Mouse (Mus musculus): ENCODE data around the gene Rdm1. TPM values are rescaled to one million over a fixed set of nuclear protein-coding genes. Genes with fewer than 3 reads are reported as not detected.
"Not testable (repeated sequence)": the region's sequence is repeated elsewhere in the genome, so short reads cannot be mapped to it uniquely, and the experiment has no call there.

Gene Rdm1
- polyA plus RNA-seq, 1 experiment from 2014 or later, result 41.7 TPM

GRCm38 (mm10) chr11:101645411-101646282, 18.7 kb downstream of the Rdm1 start:
- H3K9ac ChIP-seq (ENCODE audit: low read depth, low read length), result peak overlapping the region; percentile 56; the same call in 1 of the 2 replicates
- H3K36me3 ChIP-seq (ENCODE audit: control insufficient read depth, insufficient read depth, low read length); H3K27me3 ChIP-seq (replicated peaks; ENCODE audit: control insufficient read depth, insufficient read depth, low read length); H3K9me3 ChIP-seq (ENCODE audit: control insufficient read depth, low read length); H3K4me1 ChIP-seq (ENCODE audit: control insufficient read depth, insufficient read depth, low read length): not testable (repeated sequence)
- WGBS, result under 1% methylated on average over 42 of the region's 56 CpGs
- peak overlapping the region; percentile 47 for H3K4me2 ChIP-seq (ENCODE audit: low read depth, low read length)
- ATAC-seq, result peak; percentile 79
- H3K4me3 ChIP-seq (ENCODE audit: low read length), result peak overlapping the region; percentile 37
- peak overlapping the region; percentile 72 for H3K27ac ChIP-seq (ENCODE audit: low read length)

GRCm38 (mm10) chr11:101646283-101646794, 19.3 kb downstream of the Rdm1 start:
- not testable (repeated sequence) for H3K36me3 ChIP-seq (ENCODE audit: control insufficient read depth, insufficient read depth, low read length); ATAC-seq; H3K4me1 ChIP-seq (ENCODE audit: control insufficient read depth, insufficient read depth, low read length); H3K27me3 ChIP-seq (replicated peaks; ENCODE audit: control insufficient read depth, insufficient read depth, low read length); H3K9me3 ChIP-seq (ENCODE audit: control insufficient read depth, low read length)
- Histone ChIP-seq H3K4me2 (ENCODE audit: low read depth, low read length) (peak overlapping the region; percentile 47), H3K4me3 (ENCODE audit: low read length) (peak overlapping the region; percentile 37), H3K9ac (ENCODE audit: low read depth, low read length) (peak overlapping the region; percentile 56), H3K27ac (ENCODE audit: low read length) (peak overlapping the region; percentile 72)
- WGBS, result 15% methylated on average over 12 of the region's 16 CpGs

GRCm38 (mm10) chr11:101647093-101647492, 20.1 kb downstream of the Rdm1 start:
- ATAC-seq; H3K36me3 ChIP-seq (ENCODE audit: control insufficient read depth, insufficient read depth, low read length); H3K9ac ChIP-seq (ENCODE audit: low read depth, low read length); H3K27ac ChIP-seq (ENCODE audit: low read length); H3K27me3 ChIP-seq (replicated peaks; ENCODE audit: control insufficient read depth, insufficient read depth, low read length); H3K9me3 ChIP-seq (ENCODE audit: control insufficient read depth, low read length); H3K4me2 ChIP-seq (ENCODE audit: low read depth, low read length); H3K4me1 ChIP-seq (ENCODE audit: control insufficient read depth, insufficient read depth, low read length); H3K4me3 ChIP-seq (ENCODE audit: low read length): not testable (repeated sequence)
- WGBS, result 93% methylated on average over 10 of the region's 10 CpGs

GRCm38 (mm10) chr11:101656356-101656755, 29.4 kb downstream of the Rdm1 start:
- WGBS, result 86% methylated on average over 4 of the region's 4 CpGs
- Histone ChIP-seq H3K4me1 (ENCODE audit: control insufficient read depth, insufficient read depth, low read length) (no peaks in the 10 kb centered on the region; the same call in 1 of the 2 replicates), H3K9ac (ENCODE audit: low read depth, low read length) (no peak overlapping the region), H3K27ac (ENCODE audit: low read length) (no peak overlapping the region), H3K36me3 (ENCODE audit: control insufficient read depth, insufficient read depth, low read length) (no peaks in the 10 kb centered on the region), H3K4me3 (ENCODE audit: low read length) (no peak overlapping the region), H3K4me2 (ENCODE audit: low read depth, low read length) (no peak overlapping the region), H3K27me3 (replicated peaks; ENCODE audit: control insufficient read depth, insufficient read depth, low read length) (no peaks in the 10 kb centered on the region), H3K9me3 (ENCODE audit: control insufficient read depth, low read length) (0 out of 2 replicates have a peak, but pooled peaks cover 5% of the 10 kb centered on the region)
- ATAC-seq, result no peak

- WGBS, result 5% methylated on average over 3 of the region's 3 CpGs
- Histone ChIP-seq H3K4me2 (ENCODE audit: low read depth, low read length) (peak overlapping the region; percentile 49), H3K4me1 (ENCODE audit: control insufficient read depth, insufficient read depth, low read length) (no peaks in the 10 kb centered on the region; the same call in 1 of the 2 replicates), H3K9ac (ENCODE audit: low read depth, low read length) (peak overlapping the region; percentile 63), H3K27me3 (replicated peaks; ENCODE audit: control insufficient read depth, insufficient read depth, low read length) (no peaks in the 10 kb centered on the region), H3K27ac (ENCODE audit: low read length) (peak overlapping the region; percentile 79), H3K9me3 (ENCODE audit: control insufficient read depth, low read length) (0 out of 2 replicates have a peak, but pooled peaks cover 5% of the 10 kb centered on the region), H3K4me3 (ENCODE audit: low read length) (peak overlapping the region; percentile 26; the same call in 1 of the 2 replicates), H3K36me3 (ENCODE audit: control insufficient read depth, insufficient read depth, low read length) (no peaks in the 10 kb centered on the region)
- peak; percentile 30 for ATAC-seq
Observed at GRCm38 (mm10) chr11:101657528-101657885, 30.5 kb downstream of the Rdm1 start.

- peak overlapping the region; percentile 63 for H3K9ac ChIP-seq (ENCODE audit: low read depth, low read length)
- under 1% methylated on average over 38 of the region's 40 CpGs for WGBS
- H3K36me3 ChIP-seq (ENCODE audit: control insufficient read depth, insufficient read depth, low read length); H3K4me1 ChIP-seq (ENCODE audit: control insufficient read depth, insufficient read depth, low read length); H3K9me3 ChIP-seq (ENCODE audit: control insufficient read depth, low read length); H3K27me3 ChIP-seq (replicated peaks; ENCODE audit: control insufficient read depth, insufficient read depth, low read length): not testable (repeated sequence)
- ATAC-seq, result peak; percentile 95
- peak overlapping the region; percentile 85 for H3K27ac ChIP-seq (ENCODE audit: low read length)
- H3K4me3 ChIP-seq (ENCODE audit: low read length), result peak overlapping the region; percentile 26; the same call in 1 of the 2 replicates
- peak overlapping the region; percentile 49 for H3K4me2 ChIP-seq (ENCODE audit: low read depth, low read length)
Observed at GRCm38 (mm10) chr11:101657886-101658750, 31.1 kb downstream of the Rdm1 start.

DNA sequence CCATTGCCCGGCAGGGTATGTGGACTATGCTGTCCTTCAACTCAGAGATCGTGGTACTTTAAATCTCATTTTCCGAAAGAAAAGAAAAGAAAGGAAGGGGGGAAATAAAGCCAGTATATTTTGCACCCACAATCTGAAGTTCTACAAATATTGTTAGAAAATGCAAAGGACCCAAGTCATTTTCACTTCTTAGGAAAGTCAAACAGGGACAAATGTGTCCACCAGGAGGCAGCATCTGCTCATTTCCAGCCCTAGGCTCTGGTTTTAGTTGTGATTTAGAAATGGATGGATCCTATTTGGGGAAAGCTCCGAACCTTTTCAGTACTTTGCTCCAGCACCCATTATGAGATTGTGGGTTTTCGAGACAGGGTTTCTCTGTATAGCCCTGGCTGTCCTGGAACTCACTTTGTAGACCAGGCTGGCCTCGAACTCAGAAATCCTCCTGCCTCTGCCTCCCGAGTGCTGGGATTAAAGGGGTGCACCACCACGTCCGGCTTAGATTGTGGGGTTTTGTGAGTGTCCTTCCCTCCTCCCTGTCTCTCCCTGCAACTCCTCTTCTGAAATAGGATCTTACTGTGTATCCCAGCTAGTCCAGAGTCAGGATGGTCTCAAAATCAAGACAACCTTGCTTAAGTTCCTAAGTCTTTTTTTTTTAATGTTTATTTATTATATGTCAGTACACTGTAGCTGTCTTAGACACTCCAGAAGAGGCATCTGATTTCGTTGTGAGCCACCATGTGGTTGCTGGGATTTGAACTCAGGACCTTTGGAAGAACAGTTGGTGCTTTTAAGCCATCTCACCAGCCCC, 32.0 kb downstream of the Rdm1 start:
- no peaks in the 10 kb centered on the region for H3K27me3 ChIP-seq (replicated peaks; ENCODE audit: control insufficient read depth, insufficient read depth, low read length)
- peak; percentile 20 for ATAC-seq
- no peak overlapping the region for H3K4me3 ChIP-seq (ENCODE audit: low read length)
- H3K4me2 ChIP-seq (ENCODE audit: low read depth, low read length), result no peak overlapping the region
- no peak overlapping the region for H3K9ac ChIP-seq (ENCODE audit: low read depth, low read length)
- H3K36me3 ChIP-seq (ENCODE audit: control insufficient read depth, insufficient read depth, low read length), result no peaks in the 10 kb centered on the region
- WGBS, result 27% methylated on average over 10 of the region's 10 CpGs
- 0 out of 2 replicates have a peak, but pooled peaks cover 5% of the 10 kb centered on the region for H3K9me3 ChIP-seq (ENCODE audit: control insufficient read depth, low read length)
- peak overlapping the region; percentile 85 for H3K27ac ChIP-seq (ENCODE audit: low read length)
- no peaks in the 10 kb centered on the region; the same call in 1 of the 2 replicates for H3K4me1 ChIP-seq (ENCODE audit: control insufficient read depth, insufficient read depth, low read length)

GRCm38 (mm10) chr11:101661191-101661590, 34.2 kb downstream of the Rdm1 start:
- H3K9ac ChIP-seq (ENCODE audit: low read depth, low read length), result no peak overlapping the region
- no peak for ATAC-seq
- H3K4me3 ChIP-seq (ENCODE audit: low read length), result no peak overlapping the region
- H3K4me1 ChIP-seq (ENCODE audit: control insufficient read depth, insufficient read depth, low read length), result peaks cover 3% of the 10 kb centered on the region; the same call in 1 of the 2 replicates
- H3K36me3 ChIP-seq (ENCODE audit: control insufficient read depth, insufficient read depth, low read length), result no peaks in the 10 kb centered on the region
- no peaks in the 10 kb centered on the region for H3K9me3 ChIP-seq (ENCODE audit: control insufficient read depth, low read length)
- WGBS, result 70% methylated on average over 7 of the region's 7 CpGs
- H3K27ac ChIP-seq (ENCODE audit: low read length), result no peak overlapping the region
- no peaks in the 10 kb centered on the region for H3K27me3 ChIP-seq (replicated peaks; ENCODE audit: control insufficient read depth, insufficient read depth, low read length)
- H3K4me2 ChIP-seq (ENCODE audit: low read depth, low read length), result no peak overlapping the region

Measured in intestine, embryonic 16.5 days (tissue).